Mouse (Mus musculus): Measurements from ENCODE around the gene Scgb1c1. TPM values are rescaled to one million over a fixed set of nuclear protein-coding genes. Genes with fewer than 3 reads are reported as not detected.
A peak's percentile ranks its signal among the peaks of the same experiment; 100 is the strongest.

The Scgb1c1 gene
- polyA plus RNA-seq (2016; fragmentation: Nextera tagmentation; extraction: Ambion mirVana) = not detected in 2 replicates

- Histone ChIP-seq H3K4me3 (replicated peaks) (no peak within 1 kb of the TSS), H3K4me1 (0 out of 2 replicates have a peak, but pooled peaks cover 2% of the 10 kb centered on the region), H3K27me3 (peaks cover 51% of the 10 kb centered on the region), H3K9me3 (no peaks in the 10 kb centered on the region), H3K36me3 (replicated peaks) (no peaks in the 10 kb centered on the region), H3K4me2 (no peak within 1 kb of the TSS), H3K27ac (no peak within 1 kb of the TSS), H3K9ac (no peak within 1 kb of the TSS)
- WGBS = 30% methylated on average over 14 of the region's 14 CpGs
- peak; percentile 85 for ATAC-seq (ENCODE audit: low FRiP score)
Observed at GRCm38 (mm10) chr7:140844905-140845665, at the start of gene Scgb1c1. Gene Scgb1c1 (plus strand): TSS chr7:140845547.

- H3K36me3 ChIP-seq (replicated peaks) = no peaks in the 10 kb centered on the region
- no peaks in the 10 kb centered on the region for H3K27me3 ChIP-seq
- H3K4me1 ChIP-seq = no peaks in the 10 kb centered on the region
- no peak overlapping the region for H3K4me3 ChIP-seq (replicated peaks)
- no peak overlapping the region for H3K4me2 ChIP-seq
- 91% methylated on average over 3 of the region's 3 CpGs for WGBS
- no peak for ATAC-seq (ENCODE audit: low FRiP score)
- no peak overlapping the region for H3K27ac ChIP-seq
- no peaks in the 10 kb centered on the region for H3K9me3 ChIP-seq
- H3K9ac ChIP-seq = no peak overlapping the region
Observed at GRCm38 (mm10) chr7:140797619-140798018, 47.7 kb upstream of the Scgb1c1 start.

DNA sequence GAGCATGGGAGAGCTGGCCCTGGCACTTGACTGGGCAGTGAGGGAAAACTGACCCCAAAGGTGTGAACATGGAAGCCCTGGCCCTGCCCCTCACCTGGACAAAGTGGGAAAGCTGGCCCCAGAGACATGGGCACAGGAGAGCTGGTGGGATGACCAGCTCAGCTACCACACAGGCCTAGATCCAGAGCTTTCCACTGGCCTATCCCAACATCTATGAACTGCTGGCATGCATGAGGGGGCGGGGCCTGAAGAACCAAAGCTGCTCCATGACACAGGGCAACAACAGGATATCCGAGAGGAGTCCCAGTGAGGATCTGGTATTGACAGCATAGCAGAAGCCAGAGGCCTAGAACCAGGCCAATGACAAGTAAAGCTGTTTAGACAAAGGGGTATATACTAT is 47.1 kb upstream of the Scgb1c1 start:
- Histone ChIP-seq H3K27me3 (no peaks in the 10 kb centered on the region), H3K4me1 (no peaks in the 10 kb centered on the region), H3K9me3 (no peaks in the 10 kb centered on the region), H3K36me3 (replicated peaks) (no peaks in the 10 kb centered on the region), H3K4me2 (no peak overlapping the region), H3K4me3 (replicated peaks) (no peak overlapping the region), H3K9ac (no peak overlapping the region), H3K27ac (no peak overlapping the region)
- WGBS = 66% methylated on average over 2 of the region's 2 CpGs
- ATAC-seq (ENCODE audit: low FRiP score) = no peak

DNA sequence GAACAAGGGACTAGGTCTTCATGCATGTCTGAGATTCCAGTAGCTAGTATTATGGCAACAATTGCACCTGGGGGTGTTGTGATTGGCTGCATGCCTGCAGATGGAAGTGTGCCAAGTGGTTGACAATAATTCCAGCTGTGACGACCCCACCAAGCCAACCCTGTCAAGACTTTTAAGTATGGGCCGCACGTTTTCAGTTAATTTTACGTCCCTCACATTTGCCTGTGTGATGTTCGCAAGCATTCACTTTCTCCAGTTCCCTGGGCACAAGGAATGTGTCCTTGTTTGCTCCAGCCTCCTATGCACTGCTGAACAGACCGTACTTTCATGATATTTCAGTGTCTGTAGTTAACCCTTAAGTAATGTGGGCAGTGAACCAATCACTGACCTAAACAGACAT is 42.7 kb upstream of the Scgb1c1 start:
- Histone ChIP-seq H3K27me3 (no peaks in the 10 kb centered on the region), H3K4me1 (no peaks in the 10 kb centered on the region)
- WGBS = 88% methylated on average over 6 of the region's 6 CpGs

DNA sequence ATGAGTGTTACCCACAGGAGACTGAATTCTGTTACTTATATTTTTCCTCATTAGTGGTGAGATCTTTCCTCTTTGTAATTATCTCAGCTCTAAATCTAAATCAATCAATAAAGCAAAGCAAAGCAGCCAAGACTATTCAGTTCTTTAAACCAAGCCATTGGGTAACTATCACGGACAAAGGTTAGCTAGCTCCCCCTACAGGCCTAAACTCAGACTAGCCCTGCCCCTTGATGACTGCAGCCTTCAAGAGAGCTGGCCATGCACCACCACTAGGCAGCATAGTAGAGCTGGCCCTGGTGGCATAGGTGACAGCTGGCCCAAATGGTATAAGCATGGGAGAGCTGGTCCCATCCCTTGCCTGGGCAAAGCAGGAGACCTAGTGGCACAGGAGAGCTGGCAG is 39.6 kb upstream of the Scgb1c1 start:
- Histone ChIP-seq H3K4me3 (replicated peaks) (no peak overlapping the region), H3K36me3 (replicated peaks) (no peaks in the 10 kb centered on the region), H3K4me1 (no peaks in the 10 kb centered on the region), H3K9ac (no peak overlapping the region), H3K9me3 (no peaks in the 10 kb centered on the region), H3K27me3 (no peaks in the 10 kb centered on the region), H3K27ac (no peak overlapping the region), H3K4me2 (no peak overlapping the region)
- ATAC-seq (ENCODE audit: low FRiP score) = no peak
- WGBS = 13% methylated on average over 1 of the region's 1 CpGs

More for the DNA sequence above, 42.7 kb upstream of the Scgb1c1 start:
- Histone ChIP-seq H3K36me3 (replicated peaks) (no peaks in the 10 kb centered on the region), H3K4me3 (replicated peaks) (no peak overlapping the region), H3K9ac (no peak overlapping the region), H3K9me3 (no peaks in the 10 kb centered on the region), H3K4me2 (no peak overlapping the region), H3K27ac (no peak overlapping the region)
- no peak for ATAC-seq (ENCODE audit: low FRiP score)

DNA sequence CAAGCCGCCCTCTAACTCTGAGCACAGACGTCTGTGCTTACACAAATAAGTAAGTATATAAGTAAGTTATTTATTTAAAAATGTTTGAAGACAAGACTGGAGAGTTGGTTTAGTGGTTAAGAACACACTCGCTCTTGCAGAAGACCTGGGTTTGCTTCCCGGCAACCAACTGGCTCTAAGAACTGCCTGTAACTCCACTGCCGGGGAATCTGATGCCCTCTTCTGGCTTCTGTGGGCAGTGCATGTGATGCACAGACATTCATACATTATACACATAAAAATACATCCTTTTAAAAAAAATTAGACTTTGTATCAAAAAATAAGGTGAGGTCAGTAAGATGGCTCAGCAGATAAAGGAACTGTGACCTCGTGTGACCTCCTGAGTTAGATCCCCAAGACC is 34.9 kb upstream of the Scgb1c1 start:
- H3K27me3 ChIP-seq = no peaks in the 10 kb centered on the region
- WGBS = 91% methylated on average over 6 of the region's 6 CpGs
- H3K4me1 ChIP-seq = no peaks in the 10 kb centered on the region
- H3K9me3 ChIP-seq = no peaks in the 10 kb centered on the region
- H3K4me2 ChIP-seq = no peak overlapping the region
- no peak overlapping the region for H3K27ac ChIP-seq
- no peak overlapping the region for H3K4me3 ChIP-seq (replicated peaks)
- H3K36me3 ChIP-seq (replicated peaks) = peaks cover 24% of the 10 kb centered on the region
- ATAC-seq (ENCODE audit: low FRiP score) = no peak
- no peak overlapping the region for H3K9ac ChIP-seq

GRCm38 (mm10) chr7:140811714-140812113 is 33.6 kb upstream of the Scgb1c1 start:
- no peaks in the 10 kb centered on the region for H3K4me1 ChIP-seq
- 87% methylated on average over 13 of the region's 13 CpGs for WGBS
- H3K27ac ChIP-seq = no peak overlapping the region
- no peak overlapping the region for H3K4me3 ChIP-seq (replicated peaks)
- H3K27me3 ChIP-seq = no peaks in the 10 kb centered on the region
- no peaks in the 10 kb centered on the region for H3K9me3 ChIP-seq
- no peak overlapping the region for H3K9ac ChIP-seq
- ATAC-seq (ENCODE audit: low FRiP score) = no peak
- no peak overlapping the region for H3K4me2 ChIP-seq
- H3K36me3 ChIP-seq (replicated peaks) = peaks cover 24% of the 10 kb centered on the region

- Histone ChIP-seq H3K4me1 (no peaks in the 10 kb centered on the region), H3K36me3 (replicated peaks) (peaks cover 24% of the 10 kb centered on the region), H3K27me3 (no peaks in the 10 kb centered on the region), H3K9me3 (no peaks in the 10 kb centered on the region), H3K27ac (no peak overlapping the region), H3K4me3 (replicated peaks) (no peak overlapping the region), H3K4me2 (no peak overlapping the region), H3K9ac (no peak overlapping the region)
- no peak for ATAC-seq (ENCODE audit: low FRiP score)
- WGBS = 92% methylated on average over 12 of the region's 12 CpGs
Observed at GRCm38 (mm10) chr7:140812850-140813249, 32.5 kb upstream of the Scgb1c1 start.

GRCm38 (mm10) chr7:140820173-140820572 is 25.2 kb upstream of the Scgb1c1 start:
- H3K4me1 ChIP-seq = peaks cover 4% of the 10 kb centered on the region; the same call in 1 of the 2 replicates
- H3K27me3 ChIP-seq = no peaks in the 10 kb centered on the region; the same call in 1 of the 2 replicates
- ATAC-seq (ENCODE audit: low FRiP score) = no peak
- H3K4me3 ChIP-seq (replicated peaks) = no peak overlapping the region
- H3K27ac ChIP-seq = no peak overlapping the region
- H3K9ac ChIP-seq = no peak overlapping the region
- H3K9me3 ChIP-seq = no peaks in the 10 kb centered on the region
- no peak overlapping the region for H3K4me2 ChIP-seq
- no peaks in the 10 kb centered on the region for H3K36me3 ChIP-seq (replicated peaks)
- 85% methylated on average over 4 of the region's 4 CpGs for WGBS

- peak; percentile 37; the same call in 1 of the 2 replicates for ATAC-seq (ENCODE audit: low FRiP score)
- H3K4me3 ChIP-seq (replicated peaks) = peak overlapping the region; percentile 60
- WGBS = 44% methylated on average over 5 of the region's 5 CpGs
- H3K27ac ChIP-seq = no peak overlapping the region
- no peaks in the 10 kb centered on the region for H3K9me3 ChIP-seq
- H3K4me1 ChIP-seq = peaks cover 4% of the 10 kb centered on the region; the same call in 1 of the 2 replicates
- peaks cover 3% of the 10 kb centered on the region; the same call in 1 of the 2 replicates for H3K27me3 ChIP-seq
- H3K36me3 ChIP-seq (replicated peaks) = no peaks in the 10 kb centered on the region
- H3K4me2 ChIP-seq = peak overlapping the region; percentile 76
- peak overlapping the region; percentile 61; the same call in 1 of the 2 replicates for H3K9ac ChIP-seq
Observed at GRCm38 (mm10) chr7:140821305-140821652, 24.1 kb upstream of the Scgb1c1 start.

DNA sequence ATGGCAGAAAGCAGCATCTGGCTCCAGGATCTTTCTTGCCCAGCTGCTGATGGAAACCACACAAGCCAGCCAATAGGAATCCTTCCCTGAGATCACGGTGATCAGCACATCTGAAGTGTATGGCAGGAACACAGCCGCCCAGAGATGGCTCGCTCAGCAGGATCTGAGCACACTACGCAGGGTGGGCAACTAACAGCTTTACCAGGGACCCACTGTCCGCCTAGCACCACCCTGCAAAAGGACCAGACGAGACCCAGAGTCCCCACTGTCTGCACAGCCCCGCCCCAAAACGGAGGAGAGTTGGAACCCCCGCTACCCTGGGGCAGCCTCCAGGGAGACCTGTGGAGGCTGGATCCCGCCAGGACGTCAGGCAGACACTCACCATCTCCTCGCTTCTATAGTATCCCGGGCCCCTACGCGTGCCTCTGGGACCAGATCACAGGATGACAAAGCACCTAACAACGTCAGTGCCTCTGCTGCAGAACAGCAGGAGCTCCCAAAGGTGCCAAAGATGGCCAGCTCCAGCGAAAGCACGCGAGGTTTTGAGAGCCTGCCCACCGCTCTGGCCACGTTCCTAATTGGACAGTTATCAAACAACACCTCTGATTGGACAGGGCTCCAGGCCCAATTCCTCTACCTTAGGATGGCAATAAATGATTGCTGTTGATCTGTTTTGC is 23.6 kb upstream of the Scgb1c1 start, which contains the start of gene Zfp941:
TSS of gene Zfp941 (minus strand) at position 526 of the 677 bp plus-strand sequence.
- H3K9me3 ChIP-seq = no peaks in the 10 kb centered on the region
- peak within 1 kb of the TSS; percentile 76 for H3K4me2 ChIP-seq
- peaks cover 4% of the 10 kb centered on the region for H3K27me3 ChIP-seq
- H3K4me1 ChIP-seq = peaks cover 4% of the 10 kb centered on the region; the same call in 1 of the 2 replicates
- H3K27ac ChIP-seq = peak within 1 kb of the TSS; percentile 73
- H3K4me3 ChIP-seq (replicated peaks) = peak within 1 kb of the TSS; percentile 60
- H3K9ac ChIP-seq = peak within 1 kb of the TSS; percentile 61
- peak; percentile 93 for ATAC-seq (ENCODE audit: low FRiP score)
- WGBS = 1% methylated on average over 21 of the region's 21 CpGs
- H3K36me3 ChIP-seq (replicated peaks) = no peaks in the 10 kb centered on the region

DNA sequence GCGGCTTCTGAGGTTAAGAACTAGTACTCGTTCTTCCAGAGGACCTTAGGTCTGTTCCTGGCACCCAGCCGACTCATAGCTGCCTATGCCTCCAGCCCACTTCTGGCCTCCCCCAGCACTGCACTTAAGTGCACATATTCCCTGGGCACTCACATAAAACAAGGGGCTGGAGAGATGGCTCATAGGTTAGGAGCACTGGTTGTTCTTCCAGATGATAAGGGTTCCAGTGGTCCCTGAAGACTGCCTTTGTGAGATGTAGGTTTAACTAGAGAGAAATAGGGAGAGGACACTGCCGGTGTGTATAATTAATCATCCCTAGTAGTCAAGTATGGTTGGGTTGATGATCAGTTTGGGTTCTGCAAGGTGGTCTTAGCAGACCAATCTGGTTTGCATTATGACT is 22.6 kb upstream of the Scgb1c1 start:
- no peak overlapping the region for H3K4me3 ChIP-seq (replicated peaks)
- no peak overlapping the region for H3K27ac ChIP-seq
- ATAC-seq (ENCODE audit: low FRiP score) = no peak
- no peak overlapping the region for H3K9ac ChIP-seq
- 92% methylated on average over 4 of the region's 4 CpGs for WGBS
- H3K36me3 ChIP-seq (replicated peaks) = no peaks in the 10 kb centered on the region
- H3K4me1 ChIP-seq = peaks cover 4% of the 10 kb centered on the region; the same call in 1 of the 2 replicates
- no peaks in the 10 kb centered on the region for H3K9me3 ChIP-seq
- H3K27me3 ChIP-seq = peaks cover 10% of the 10 kb centered on the region
- no peak overlapping the region for H3K4me2 ChIP-seq
